Mouse (Mus musculus): Measurements from ENCODE around the gene Apol7e.
"Not testable (repeated sequence)": the region's sequence is repeated elsewhere in the genome, so short reads cannot be mapped to it uniquely, and the experiment has no call there.

Apol7e gene

DNA sequence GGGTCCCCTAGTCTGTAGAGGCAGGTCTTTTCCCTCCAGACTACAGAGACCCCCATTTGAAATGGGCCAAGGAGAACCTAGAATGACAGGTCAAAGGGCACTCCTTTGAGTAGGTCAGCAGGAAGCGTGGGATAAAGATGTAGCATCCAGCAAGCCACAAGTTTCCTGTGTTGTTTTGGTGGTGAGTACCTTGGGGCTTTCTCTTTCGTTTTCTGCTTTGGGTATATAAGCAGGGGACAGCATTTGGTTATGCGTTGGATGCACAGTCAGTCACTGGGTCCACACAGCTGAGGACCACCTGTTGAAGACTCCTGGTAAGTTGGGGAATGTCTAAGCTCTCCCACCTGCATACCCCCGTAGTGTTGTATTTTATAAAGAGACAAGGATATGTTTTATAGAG, at the start of gene Apol7e:
TSS of gene Apol7e (plus strand) at position 202 of the 400 bp plus-strand sequence.
- DNase-seq (ENCODE audit: inconsistent ontology term): not testable (repeated sequence)

DNA sequence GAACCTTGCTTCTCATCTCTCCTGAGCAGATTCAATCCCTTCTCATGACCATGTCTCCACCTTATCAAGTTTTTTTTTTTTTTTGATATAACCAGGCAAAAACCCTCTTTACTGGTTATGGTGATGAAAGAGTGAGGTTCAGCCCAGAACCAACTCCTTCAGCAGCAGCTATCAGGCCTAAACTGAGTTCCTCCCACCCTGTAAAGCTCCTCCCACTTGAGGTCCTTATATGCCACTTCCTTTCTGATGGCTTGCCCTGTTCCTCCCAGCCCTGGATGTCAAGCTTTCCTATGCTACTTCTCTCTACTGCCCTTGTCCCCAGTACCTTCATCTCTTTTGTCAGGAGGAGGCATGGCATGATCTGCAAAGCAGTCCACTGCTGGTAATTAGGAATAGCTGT, 47.5 kb upstream of the Apol7e start:
- not testable (repeated sequence) for DNase-seq (ENCODE audit: inconsistent ontology term)

DNA sequence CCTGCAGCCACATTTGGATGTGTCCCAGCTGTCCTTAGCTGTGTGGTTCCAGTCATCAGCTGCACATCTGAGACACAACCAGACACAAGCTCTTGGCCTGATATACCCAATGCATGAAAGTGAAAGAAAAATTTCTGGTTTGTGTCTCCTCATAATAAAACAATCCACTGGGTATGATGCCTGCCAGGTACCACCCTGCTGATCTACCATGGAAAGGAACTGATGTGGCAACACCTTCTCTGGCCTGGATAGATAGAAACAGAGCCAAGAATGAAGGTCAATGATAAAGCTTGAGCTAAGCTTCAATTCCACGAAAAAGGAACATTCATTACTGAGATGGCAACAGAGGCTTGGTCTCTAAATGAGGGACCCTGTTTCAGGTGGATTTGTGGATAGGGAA, 38.9 kb upstream of the Apol7e start:
- DNase-seq (ENCODE audit: inconsistent ontology term): not testable (repeated sequence)

DNA sequence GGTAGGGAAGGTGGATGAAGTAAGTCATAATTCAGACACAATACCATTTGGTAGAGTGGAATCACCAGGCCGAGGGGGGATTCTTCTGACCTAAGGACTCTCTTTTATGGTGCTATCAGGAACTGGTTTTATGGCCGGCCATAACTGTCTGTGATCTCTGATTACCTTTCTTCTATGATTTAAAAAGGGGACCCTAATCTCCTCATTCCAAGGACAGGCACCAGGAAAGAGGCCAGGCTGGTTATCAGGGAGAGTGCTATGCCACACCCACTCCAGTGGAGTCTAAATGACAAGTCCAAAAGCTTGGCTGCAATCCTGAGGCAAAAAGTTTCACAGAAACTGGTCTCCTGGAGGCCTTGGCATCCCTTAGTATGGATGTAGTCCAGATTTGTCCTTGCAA, 36.8 kb upstream of the Apol7e start:
- DNase-seq (ENCODE audit: inconsistent ontology term): not testable (repeated sequence)

DNA sequence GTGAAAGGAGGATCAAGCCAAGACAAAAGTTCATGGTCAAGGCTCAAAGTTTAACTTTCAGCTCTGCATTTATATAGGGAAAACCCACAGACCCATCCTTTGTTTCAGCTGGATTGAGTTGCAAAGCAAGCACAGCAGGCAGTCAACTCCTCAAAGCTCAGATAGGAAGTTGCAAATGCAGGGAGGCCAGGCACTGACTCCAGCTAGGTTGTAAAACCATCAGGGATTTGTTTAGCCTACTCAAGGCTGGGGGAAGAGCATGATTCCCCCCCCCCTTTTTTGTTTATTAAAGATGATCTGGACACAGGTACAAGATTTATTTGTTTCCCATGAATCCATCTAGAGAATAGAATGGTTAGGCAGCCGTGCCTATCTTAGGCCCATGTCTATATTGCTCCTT, 24.6 kb upstream of the Apol7e start:
- not testable (repeated sequence) for DNase-seq (ENCODE audit: inconsistent ontology term)

DNA sequence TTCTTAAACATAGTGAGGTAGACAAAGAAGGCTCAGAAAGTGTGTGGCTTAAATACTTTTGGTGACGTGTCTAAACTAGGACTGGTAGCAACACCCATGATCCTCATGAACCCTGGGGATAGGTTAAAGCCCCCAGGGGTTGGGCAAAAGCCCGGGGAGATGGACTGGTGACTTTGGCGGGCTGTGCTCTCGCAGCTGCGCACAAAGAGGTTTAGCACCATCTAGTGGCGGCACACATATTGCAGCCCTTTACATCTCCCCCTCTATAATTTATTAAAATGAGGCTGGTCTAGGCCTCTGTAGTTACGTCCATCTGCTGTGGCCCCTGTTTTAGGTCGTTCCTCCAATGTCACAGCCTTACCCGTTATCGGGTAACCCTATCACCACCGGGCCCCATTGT, 14.7 kb upstream of the Apol7e start:
- peak; percentile 20 for DNase-seq (ENCODE audit: inconsistent ontology term)

DNA sequence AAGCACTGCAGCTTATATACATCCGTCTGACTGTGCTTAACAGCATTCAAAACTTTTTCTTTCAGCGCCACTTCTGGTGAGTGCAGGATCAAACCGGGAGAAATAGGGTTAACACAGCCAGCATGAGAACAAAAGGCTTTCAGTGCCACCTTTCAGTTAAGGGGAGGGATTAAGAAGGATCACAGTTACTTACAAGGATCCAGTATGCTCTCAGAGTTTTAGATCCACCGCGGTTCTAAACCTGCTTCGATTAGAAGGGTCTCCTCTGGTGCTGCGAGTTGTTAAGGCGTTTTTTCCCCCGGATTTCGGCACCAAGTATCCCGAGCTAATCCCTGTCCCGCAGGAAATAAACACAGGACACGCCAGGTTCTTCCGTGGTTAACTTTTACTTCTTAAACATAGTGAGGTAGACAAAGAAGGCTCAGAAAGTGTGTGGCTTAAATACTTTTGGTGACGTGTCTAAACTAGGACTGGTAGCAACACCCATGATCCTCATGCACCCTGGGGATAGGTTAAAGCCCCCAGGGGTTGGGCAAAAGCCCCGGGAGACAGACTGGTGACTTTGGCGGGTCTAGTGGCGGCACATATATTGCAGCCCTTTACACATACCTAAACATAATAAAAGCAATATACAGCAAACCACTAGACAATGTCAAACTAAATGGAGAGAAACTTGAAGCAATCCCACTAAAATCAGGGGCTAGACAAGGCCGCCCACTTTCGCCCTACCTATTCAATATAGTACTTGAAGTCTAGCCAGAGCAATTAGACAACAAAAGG, 6.9 kb upstream of the Apol7e start:
- DNase-seq (ENCODE audit: inconsistent ontology term): not testable (repeated sequence)

DNA sequence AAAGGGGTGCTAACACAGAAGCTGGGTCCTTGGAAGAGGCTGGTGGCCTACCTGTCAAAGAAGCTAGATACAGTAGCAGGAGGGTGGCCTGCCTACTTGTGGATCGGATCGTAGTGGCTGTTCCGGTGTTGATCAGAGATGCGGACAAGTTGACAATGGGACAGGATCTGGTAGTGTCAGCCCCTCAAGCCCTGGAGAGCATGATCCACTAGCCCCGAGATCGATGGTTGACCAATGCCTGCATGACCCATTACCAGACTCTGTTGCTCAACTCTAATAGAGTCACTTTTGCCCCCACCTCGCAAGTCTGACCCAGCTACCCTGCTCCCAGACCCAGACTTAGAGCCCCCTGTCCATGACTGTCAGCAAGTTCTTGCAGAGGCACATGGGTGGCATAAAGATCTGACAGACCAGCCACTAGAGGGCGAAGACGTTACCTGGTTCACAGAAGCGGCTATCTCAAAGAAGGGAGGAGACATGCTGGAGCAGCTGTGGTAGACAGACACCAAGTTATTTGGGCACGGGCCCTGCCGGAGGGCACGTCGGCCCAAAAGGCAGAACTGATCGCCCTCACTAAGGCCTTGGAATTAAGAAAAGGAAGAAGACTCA, 3.9 kb upstream of the Apol7e start:
- DNase-seq (ENCODE audit: inconsistent ontology term): peak; percentile 32

DNA sequence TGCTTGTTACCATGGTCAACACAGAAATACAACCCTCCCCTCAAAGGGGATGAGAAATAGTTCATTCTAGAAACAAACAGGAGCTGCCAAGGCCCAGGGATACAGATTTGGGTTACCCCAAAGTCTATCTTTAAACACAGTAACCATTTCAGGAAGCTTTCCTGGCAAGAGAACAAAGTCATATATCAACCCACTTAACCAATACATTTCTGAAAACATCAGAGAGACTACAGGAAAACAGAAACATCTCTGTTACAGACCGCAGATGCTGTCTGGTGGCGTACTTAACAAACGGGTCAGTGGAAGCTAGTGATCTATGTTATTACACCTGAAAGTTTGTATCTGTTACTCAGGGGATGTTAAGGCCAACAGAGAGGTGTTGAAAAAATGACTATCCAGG, 6.6 kb downstream of the Apol7e start:
- DNase-seq (ENCODE audit: inconsistent ontology term): not testable (repeated sequence)

DNA sequence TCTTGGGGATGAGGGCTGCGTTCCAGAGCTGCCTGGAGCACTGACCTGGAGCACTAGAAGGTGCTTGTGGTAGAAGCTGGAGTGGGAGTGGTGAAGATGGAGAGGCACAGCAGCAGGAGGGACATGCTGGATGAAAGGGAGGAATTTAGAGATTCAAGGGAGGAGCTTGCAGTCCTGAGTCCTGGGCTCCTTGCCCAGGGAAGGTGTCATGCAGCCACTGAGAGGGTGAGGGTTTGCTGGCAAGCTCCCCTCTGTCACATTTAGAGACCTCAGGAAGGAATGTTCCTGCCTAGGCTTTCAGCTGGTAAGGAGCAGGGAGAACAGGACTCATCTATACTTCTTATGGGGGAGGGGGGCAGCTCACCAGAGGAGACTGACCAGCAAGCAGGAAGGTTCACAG, 10.3 kb downstream of the Apol7e start:
- DNase-seq (ENCODE audit: inconsistent ontology term): peak; percentile 71

DNA sequence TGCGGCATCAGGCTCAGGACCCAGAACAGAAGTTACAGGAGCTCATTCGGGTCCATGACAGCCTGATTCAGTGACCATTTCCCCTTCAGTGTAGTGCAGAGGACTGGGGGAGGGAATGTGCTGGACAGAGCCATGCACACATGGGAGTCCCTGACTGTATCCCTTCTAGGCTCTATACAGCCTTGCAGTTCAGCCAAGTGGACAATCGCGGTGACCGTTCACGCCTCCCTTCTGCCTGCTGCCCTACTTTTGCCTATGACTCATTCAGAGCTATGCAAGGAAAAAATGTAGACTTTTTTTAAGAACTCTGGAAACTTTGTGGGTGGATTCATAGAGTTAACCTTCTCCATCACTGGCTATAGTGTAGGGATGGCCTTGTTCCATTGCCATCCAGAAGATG, 19.6 kb downstream of the Apol7e start:
- not testable (repeated sequence) for DNase-seq (ENCODE audit: inconsistent ontology term)

DNA sequence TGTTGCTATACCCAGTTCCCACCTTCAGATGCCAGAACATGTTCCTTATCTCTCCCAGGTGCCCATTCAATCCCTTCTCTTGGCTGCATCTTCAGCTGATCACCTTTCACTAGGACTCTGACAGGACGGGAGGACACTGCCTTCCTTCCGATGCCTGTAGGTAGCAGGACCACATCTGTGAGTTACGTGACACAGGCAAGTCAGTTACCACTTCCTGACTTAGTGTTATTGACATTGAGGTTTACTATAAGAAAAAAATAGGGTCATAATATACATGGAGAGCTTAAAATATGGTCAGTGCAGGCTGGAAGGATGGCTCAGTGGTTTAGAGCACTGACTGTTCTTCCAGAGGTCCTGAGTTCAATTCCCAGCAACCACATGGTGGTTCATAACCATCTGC, 22.9 kb downstream of the Apol7e start:
- not testable (repeated sequence) for DNase-seq (ENCODE audit: inconsistent ontology term)

DNA sequence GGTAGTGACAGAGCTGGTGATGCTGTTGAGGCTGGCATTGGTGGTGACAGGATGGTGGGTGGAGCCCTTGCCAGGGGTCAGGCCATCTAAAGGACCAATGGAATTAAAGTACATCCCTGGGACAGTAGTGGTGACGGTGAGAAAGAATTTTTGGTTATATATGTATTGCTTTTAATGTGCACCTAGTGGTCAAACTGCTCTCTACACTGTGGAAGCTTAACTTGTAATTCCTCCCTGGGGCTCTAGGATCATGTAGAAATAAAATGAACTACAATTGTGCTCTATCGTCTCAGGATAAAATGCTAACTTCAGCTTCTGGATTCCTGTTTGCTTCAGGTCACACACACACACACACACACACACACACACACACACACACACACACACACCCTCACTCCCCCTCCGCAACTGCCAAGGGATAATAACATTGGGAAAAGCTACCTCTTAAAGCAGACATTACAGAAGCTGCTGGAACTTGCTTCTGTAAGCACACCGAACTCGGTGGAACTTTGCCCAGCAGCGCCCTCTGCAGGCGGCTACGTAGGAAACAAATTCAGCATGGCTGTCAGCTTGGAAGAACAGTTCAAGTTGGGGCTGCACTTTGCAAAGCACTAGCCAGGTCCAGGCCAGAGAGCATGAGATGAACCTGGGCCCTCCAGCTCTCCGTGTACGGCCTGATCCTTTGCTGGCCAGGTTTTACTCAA, 25.7 kb downstream of the Apol7e start:
- not testable (repeated sequence) for DNase-seq (ENCODE audit: inconsistent ontology term)

DNA sequence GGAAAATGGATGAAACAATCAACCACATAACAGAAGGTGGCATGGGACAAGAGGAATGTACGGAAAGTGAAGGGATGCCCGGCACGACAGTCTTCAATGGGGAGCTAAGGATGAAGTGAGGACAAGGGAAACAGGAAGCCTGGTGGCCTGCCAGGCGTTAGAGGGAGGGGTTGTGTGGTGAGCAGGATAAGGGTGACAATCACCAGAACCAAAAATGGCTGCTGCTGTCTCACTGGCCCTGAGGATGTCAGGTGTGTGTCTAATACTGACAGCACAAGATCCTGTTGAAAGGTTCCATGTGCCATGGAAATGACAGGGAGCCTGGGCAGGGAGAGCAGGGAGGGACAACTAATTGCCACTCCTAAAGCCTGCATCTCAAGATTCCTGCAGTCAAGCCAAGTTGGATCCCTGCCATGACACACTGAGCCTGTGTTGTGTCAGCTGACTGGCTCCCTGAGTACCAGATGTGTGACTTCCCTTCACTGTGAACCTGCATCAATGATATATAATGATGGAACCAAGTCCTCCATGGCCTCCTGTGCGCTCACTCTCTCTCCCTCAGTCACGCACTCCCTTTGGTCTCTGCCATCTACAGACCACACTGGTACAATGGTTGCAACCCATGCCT, 26.9 kb downstream of the Apol7e start:
- not testable (repeated sequence) for DNase-seq (ENCODE audit: inconsistent ontology term)

DNA sequence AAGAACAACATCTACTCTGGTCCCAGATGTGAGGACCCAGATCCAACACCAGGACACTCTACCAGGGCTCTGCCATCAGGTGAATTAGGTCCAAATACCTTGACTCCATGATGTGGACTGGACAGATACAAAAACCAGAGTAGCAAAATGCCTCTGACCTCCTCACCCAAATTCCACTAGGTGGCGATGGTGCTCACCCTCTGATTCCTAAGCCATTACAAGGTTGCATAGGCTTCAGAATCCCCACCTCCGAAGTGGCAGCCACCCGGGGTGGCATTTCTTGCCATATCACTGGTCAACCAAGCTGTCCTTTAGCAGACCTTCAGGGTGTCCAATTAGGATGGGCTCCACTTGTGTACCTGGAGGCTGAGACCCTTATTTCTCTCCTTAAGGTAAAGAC, 28.5 kb downstream of the Apol7e start:
- DNase-seq (ENCODE audit: inconsistent ontology term): not testable (repeated sequence)

DNA sequence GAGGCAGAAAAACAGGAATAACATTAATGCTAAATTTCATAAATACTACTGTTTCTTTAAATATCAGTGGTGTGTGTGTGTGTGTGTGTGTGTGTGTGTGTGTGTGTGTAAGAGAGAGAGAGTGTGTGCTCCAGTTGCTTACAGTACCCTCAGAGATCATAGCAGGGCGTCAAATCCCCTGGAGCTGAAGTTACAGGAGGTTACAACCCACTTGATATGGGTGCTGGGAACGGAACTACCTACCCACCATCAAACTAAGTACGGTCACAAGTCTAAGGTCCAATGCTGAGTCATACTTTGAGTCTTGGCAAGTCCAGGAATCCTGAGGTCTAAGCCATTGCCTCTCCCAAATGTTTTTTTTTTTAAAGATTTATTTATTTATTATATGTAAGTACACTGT, 29.1 kb downstream of the Apol7e start:
- DNase-seq (ENCODE audit: inconsistent ontology term): not testable (repeated sequence)

DNA sequence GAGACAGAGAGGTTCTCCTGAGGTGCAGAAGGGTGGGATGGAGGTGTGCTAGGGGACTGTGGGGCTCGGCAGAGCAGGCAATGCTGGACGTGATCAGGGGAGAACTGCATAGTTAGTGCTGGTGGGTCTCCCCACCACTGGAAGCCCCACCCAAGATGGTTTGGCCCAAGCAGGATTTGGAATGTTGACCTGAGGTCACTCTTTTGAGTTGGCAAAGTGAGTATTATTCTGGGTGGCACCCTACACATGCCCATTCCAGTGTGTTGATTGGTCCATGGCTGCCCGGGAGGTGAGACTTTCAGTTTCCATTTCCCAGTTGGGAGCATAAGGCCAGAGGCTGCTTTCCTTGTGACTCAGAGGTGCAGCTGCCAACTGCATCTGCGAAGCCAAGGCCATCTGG, 30.1 kb downstream of the Apol7e start, which contains the start of gene Apol9b:
TSS of gene Apol9b (plus strand) at position 301 of the 400 bp plus-strand sequence.
- DNase-seq (ENCODE audit: inconsistent ontology term): not testable (repeated sequence)

DNA sequence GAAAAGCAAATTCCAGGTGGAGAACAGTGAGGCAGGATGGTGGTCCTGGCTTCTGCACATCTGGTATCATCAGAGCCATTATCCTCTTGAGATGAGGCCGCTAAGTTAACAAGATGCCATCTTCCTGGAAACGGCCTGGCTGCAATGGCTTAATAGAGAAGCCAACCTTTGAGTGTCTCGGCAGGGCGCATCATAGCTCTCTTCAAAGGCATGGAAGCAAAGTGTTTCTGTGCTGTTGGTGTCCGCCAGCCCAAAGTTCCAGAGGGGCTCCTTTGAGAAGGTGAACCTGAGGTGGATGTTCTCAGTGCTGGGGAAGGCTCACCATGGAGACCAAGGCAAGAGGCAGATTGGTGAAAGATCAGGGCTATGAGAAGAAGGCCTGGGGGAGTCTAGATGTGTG, 32.9 kb downstream of the Apol7e start:
- DNase-seq (ENCODE audit: inconsistent ontology term): no peak

DNA sequence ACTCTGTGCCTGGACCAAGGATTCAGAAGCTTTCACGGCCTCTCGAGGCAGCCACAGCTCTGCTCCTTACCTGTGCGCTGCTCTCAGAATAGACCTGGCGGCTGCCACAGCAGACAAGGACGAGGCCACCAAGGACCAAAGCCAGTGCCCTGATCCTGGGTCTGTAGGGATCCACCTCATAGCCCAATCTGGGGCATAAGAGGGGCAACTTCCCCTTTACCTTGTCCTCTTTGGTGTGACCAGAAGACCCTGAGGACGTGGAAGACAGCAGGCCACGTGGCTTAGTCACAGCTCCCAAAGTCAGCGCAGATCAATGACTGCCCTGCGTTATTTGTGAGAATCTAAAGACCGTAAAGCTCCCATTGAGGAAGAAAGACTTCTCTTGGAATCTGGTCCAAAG, 34.2 kb downstream of the Apol7e start:
- not testable (repeated sequence) for DNase-seq (ENCODE audit: inconsistent ontology term)

DNA sequence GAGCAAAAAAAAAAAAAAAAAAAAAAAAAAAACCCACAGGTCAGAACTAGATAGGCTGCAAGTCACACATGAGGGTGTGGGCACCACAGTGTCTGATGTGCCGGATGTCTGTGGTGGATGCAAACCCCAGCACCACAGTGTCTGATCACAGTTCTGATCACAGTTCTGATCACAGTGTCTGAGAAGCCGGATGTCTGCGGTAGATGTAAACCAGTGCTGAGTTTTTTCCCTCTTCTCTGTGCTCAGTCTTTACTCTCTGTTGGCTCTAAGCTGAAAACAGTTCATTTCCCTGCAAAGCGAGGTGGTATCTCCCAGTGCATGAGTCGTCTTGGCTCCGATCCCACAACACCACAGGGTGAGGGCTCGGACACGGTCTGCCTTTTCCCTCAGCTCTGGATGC, 34.7 kb downstream of the Apol7e start:
- peak; percentile 61 for DNase-seq (ENCODE audit: inconsistent ontology term)

DNA sequence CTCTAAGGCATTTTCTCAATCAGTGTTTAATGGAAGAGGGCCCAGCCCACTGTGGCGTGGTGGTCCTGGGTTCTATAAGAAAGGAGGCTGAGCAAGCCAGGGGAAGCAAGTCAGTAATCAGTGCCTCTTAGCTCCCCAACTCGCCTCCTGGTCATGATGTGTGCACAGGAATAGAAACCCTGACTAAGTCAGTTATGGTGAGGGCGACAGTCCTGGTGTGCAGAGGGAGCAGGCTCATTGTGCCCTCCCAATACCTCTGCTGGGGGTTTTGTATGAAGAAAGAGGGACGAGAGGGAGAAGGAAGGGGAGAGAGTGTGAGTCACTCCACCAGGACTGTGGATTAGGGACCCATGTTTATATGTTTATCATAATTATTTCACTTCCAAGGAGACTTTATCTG, 35.2 kb downstream of the Apol7e start:
- DNase-seq (ENCODE audit: inconsistent ontology term): not testable (repeated sequence)
